Mouse (Mus musculus) cerebellum, adult 2 months (tissue): ENCODE measurements around the gene Carmil1. TPM values are rescaled to one million over a fixed set of nuclear protein-coding genes. Genes with fewer than 3 reads are reported as not detected.
A peak's percentile ranks its signal among the peaks of the same experiment; 100 is the strongest.

Experiments used
- DNase-seq, 2 experiments: peaks; one replicate each; pipeline ENCODE4 v3.0.0; 2021
- H3K27ac ChIP-seq: fragments of 200-500 bp; 2 replicates; pipeline ENCODE4 v1.5.1; 2012; ENCODE audit warnings: low read length, control low read depth, inconsistent platforms; ENCODE audit not compliant: insufficient read depth
- H3K27me3 ChIP-seq: fragments of 200-500 bp; 2 replicates; pipeline ENCODE4 v1.6.1; 2012; ENCODE audit warnings: inconsistent platforms, mild to moderate bottlenecking, low read length, moderate library complexity; ENCODE audit not compliant: control insufficient read depth, insufficient read depth
- H3K4me1 ChIP-seq: fragments of 200-500 bp; 2 replicates; pipeline ENCODE4 v1.6.1; 2011; ENCODE audit warnings: low read length; ENCODE audit not compliant: control insufficient read depth, insufficient read depth
- H3K4me3 ChIP-seq: fragments of 200-500 bp; replicated peaks from 2 replicates; pipeline ENCODE3; 2011; ENCODE audit warnings: mild to moderate bottlenecking, low read depth, low read length, control low read depth; ENCODE audit not compliant: insufficient read depth
- CTCF ChIP-seq: fragments of 200-500 bp; IDR thresholded peaks from 2 replicates; pipeline ENCODE4 v1.5.1; 2011; ENCODE audit warnings: low read depth, mild to moderate bottlenecking, control low read depth, low read length, moderate library complexity, borderline replicate concordance; ENCODE audit not compliant: insufficient read depth
- POLR2A ChIP-seq: fragments of 200-500 bp; IDR thresholded peaks from 2 replicates; pipeline ENCODE4 v1.6.1; 2011; ENCODE audit warnings: low read length, control low read depth, borderline replicate concordance; ENCODE audit not compliant: insufficient read depth
- WGBS: fragments of 180-500 bp; shearing (Covaris S2); methylation state at CpG from one replicate; pipeline ENCODE4 v1.1.7; 2018; 5-methylcytosine and 5-hydroxymethylcytosine counted together
- polyA plus RNA-seq: library from polyadenylated mRNA; depleted of rRNA; stranded (reverse); fragments of >200 nt; gene quantifications from 2 replicates; pipeline ENCODE4 v1.2.3, GENCODE M21; 2012

The Carmil1 gene
- polyA plus RNA-seq, 1 experiment = 24.8 TPM

- peak; percentile 18; the same call in 1 of the 2 replicates for TF ChIP-seq CTCF
- no peak for TF ChIP-seq POLR2A
- Histone ChIP-seq H3K4me3 (no peak overlapping the region), H3K4me1 (no peaks in the 10 kb centered on the region), H3K27me3 (no peaks in the 10 kb centered on the region), H3K27ac (no peak overlapping the region)
- 88% methylated on average over 5 of the region's 5 CpGs for WGBS
- DNase-seq = no peak
These were observed 86.6 kb downstream of the Carmil1 start for GRCm38 (mm10) chr13:24194018-24194417.

DNA sequence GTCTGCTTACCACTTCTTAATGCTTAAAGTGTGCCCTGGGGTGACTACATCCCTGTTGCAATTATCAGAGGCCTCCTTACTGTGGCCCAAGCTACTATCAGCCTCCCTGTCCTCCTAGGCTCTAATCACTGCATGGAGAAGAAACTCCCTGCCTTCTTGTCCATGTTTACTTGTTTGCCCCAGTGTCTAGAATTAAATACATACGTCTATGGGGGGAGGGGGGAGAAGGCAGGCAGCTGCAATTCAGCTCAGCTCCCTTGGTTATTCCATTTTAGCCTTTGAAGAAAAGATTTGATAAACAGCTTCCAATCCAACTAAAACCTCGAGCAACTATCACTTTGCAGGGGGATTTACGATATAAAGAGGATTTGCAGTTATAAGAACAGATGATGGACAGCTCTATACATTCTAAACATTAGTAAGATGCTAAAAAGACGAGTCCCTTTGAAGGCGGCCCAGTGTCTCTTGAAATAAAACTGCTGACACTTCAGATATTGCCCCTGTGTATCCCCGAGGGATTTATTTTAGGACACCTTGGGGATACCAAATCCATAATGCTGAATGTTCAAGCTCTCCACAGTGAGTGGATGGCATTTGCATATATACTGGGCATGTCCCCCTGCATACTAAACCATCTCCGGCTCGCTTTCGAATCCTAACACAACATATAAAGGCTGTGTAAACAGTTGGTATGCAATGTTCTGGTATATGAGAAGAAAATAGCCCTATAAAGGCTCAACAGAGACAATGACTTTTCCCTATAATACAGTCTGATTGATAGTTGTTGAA is 89.5 kb downstream of the Carmil1 start:
- Histone ChIP-seq H3K27me3 (no peaks in the 10 kb centered on the region), H3K27ac (no peak overlapping the region), H3K4me1 (peaks cover 7% of the 10 kb centered on the region), H3K4me3 (no peak overlapping the region)
- no peak for DNase-seq
- TF ChIP-seq CTCF = no peak
- TF ChIP-seq POLR2A = no peak
- 91% methylated on average over 9 of the region's 9 CpGs for WGBS

DNA sequence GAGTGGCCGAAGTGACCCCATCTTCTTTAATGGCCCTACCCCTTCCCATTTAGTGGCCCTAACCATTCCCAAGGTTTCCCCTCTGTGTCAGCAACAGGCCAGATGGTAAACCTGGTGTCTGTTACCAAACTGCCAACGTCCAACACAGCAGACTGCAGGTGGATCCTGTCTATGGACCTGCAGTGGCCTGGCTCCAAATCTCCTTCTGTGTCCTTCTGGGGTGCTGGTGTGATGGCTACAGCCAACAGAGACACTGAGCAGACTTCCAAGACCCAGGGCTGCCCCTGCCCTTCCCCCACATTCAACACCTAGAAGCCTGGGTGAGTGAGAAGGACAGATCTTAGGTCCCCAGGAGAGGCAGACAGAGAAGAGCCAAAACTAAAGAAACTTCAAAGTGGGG is 93.6 kb downstream of the Carmil1 start:
- Histone ChIP-seq H3K27me3 (no peaks in the 10 kb centered on the region), H3K27ac (peak overlapping the region; percentile 15; the same call in 1 of the 2 replicates), H3K4me3 (no peak overlapping the region), H3K4me1 (peaks cover 14% of the 10 kb centered on the region)
- no peak for TF ChIP-seq CTCF
- no peak for TF ChIP-seq POLR2A
- peak; percentile 59 to 77 for DNase-seq
- WGBS = 15% methylated on average over 2 of the region's 2 CpGs

GRCm38 (mm10) chr13:24185641-24186040 is 95.0 kb downstream of the Carmil1 start:
- Histone ChIP-seq H3K27ac (no peak overlapping the region), H3K4me3 (no peak overlapping the region), H3K4me1 (peaks cover 14% of the 10 kb centered on the region), H3K27me3 (no peaks in the 10 kb centered on the region)
- TF ChIP-seq POLR2A (no peak), CTCF (no peak)
- WGBS = 86% methylated on average over 3 of the region's 3 CpGs
- DNase-seq = no peak

- Histone ChIP-seq H3K4me1 (peaks cover 18% of the 10 kb centered on the region), H3K27me3 (no peaks in the 10 kb centered on the region), H3K4me3 (no peak overlapping the region), H3K27ac (no peak overlapping the region)
- WGBS = 56% methylated on average over 6 of the region's 6 CpGs
- DNase-seq = peak in 1 of 2 experiments; percentile 16
- no peak for TF ChIP-seq POLR2A
- no peak for TF ChIP-seq CTCF
These were observed 97.7 kb downstream of the Carmil1 start for GRCm38 (mm10) chr13:24182878-24183277.

- no peak for DNase-seq
- no peak overlapping the region for H3K27ac ChIP-seq
- peaks cover 7% of the 10 kb centered on the region for H3K4me1 ChIP-seq
- whole genome bisulfite sequencing = 78% methylated on average over 10 of the region's 10 CpGs
- H3K27me3 ChIP-seq = no peaks in the 10 kb centered on the region
- no peak for TF ChIP-seq POLR2A
- no peak overlapping the region for H3K4me3 ChIP-seq
These were observed 101.1 kb downstream of the Carmil1 start for GRCm38 (mm10) chr13:24179538-24179937.

DNA sequence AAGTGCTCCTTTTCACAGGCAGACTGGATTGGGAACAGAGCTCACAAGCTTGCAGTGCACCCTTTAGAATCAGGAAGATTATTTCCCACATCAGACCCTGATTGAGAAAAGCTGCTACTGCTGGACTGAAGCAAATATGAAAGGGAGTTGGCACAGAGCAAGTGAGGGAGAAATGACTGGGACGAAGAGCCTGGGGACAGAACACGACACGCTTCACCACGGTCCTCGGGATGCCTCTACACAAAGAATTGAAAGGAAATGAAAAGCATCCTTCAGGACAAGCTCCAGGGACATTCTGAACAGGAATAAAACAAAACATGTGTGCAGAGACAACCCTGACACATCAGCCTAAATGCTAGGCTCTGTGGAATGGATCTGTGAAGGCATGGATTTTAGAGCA is 103.0 kb downstream of the Carmil1 start:
- Histone ChIP-seq H3K27ac (no peak overlapping the region), H3K27me3 (no peaks in the 10 kb centered on the region), H3K4me1 (peaks cover 4% of the 10 kb centered on the region; the same call in 1 of the 2 replicates), H3K4me3 (no peak overlapping the region)
- TF ChIP-seq CTCF (no peak), POLR2A (no peak)
- DNase-seq = no peak
- 61% methylated on average over 5 of the region's 5 CpGs for WGBS

GRCm38 (mm10) chr13:24176835-24177234 is 103.8 kb downstream of the Carmil1 start:
- peaks cover 4% of the 10 kb centered on the region; the same call in 1 of the 2 replicates for H3K4me1 ChIP-seq
- no peak overlapping the region for H3K4me3 ChIP-seq
- TF ChIP-seq POLR2A = no peak
- TF ChIP-seq CTCF = no peak
- H3K27ac ChIP-seq = no peak overlapping the region
- WGBS = 81% methylated on average over 4 of the region's 4 CpGs
- no peak for DNase-seq
- no peaks in the 10 kb centered on the region for H3K27me3 ChIP-seq
